Mouse (Mus musculus): ENCODE data around the gene Rps13.
A peak's percentile ranks its signal among the peaks of the same experiment; 100 is the strongest.
"Not testable (repeated sequence)": the region's sequence is repeated elsewhere in the genome, so short reads cannot be mapped to it uniquely, and the experiment has no call there.

The Rps13 gene

GRCm38 (mm10) chr7:116333713-116334668 lies at the start of gene Rps13:
Gene Rps13 (minus strand): TSS chr7:116334195.
- peak; percentile 94 for DNase-seq (ENCODE audit: low spot score)

DNA sequence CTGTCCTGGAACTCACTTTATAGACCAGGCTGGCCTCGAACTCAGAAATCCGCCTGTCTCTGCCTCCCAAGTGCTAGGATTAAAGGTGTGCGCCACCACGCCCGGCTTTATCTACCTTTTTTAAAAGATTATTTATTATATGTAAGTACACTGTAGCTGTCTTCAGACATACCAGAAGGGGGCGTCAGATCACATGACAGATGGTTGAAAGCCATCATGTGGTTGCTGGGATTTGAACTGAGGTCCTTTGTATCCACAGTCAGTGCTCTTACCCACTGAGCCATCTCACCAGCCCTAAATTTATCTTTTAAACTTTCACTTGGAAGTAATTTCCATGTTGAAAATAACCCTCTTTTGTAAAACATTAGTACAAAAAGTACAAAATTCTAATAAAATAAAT lies 45.2 kb upstream of the Rps13 start:
- not testable (repeated sequence) for DNase-seq (ENCODE audit: low spot score)

DNA sequence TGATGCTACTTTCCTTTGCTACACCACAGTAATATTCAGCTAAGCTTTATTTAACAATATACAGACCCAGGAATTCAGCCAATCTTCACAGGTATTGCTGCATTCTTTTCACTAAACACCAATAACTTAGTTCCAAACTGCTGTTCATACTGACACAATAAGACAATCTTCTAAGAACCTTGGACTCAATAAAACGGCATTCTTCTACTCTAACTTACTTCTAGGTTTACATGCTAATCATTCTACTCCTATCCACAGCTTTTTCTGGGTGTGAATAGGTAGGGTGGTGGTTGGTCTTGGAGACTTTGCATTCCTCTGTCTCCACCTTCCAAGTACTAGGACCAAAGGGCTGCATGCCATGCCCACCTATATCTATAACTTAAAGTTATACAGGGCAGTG lies 40.3 kb upstream of the Rps13 start:
- DNase-seq (ENCODE audit: low spot score): no peak

GRCm38 (mm10) chr7:116336226-116336625 lies 2.2 kb upstream of the Rps13 start:
- DNase-seq (ENCODE audit: low spot score): no peak

DNA sequence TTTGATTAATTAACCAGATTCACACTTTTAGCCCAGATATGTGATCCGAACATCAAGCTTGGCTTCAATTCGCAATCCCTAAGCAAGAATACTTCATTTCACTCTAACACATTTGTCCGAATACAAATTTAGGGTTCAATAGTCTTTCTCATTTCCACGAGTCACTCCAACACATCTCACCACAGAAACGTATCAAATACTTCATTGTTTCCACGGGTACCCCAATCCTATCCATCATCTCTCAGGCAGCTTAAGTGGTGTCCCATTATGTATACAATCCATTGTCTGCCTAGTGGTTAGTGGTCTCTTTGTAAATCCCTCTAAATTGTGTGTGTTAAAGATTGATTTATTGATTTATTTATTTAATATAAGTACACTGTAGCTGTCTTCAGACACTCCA lies 1.1 kb upstream of the Rps13 start:
- no peak for DNase-seq (ENCODE audit: low spot score)

- no peak for DNase-seq (ENCODE audit: low spot score)
These were observed 659 bp upstream of the Rps13 start for GRCm38 (mm10) chr7:116334669-116335038.

DNA sequence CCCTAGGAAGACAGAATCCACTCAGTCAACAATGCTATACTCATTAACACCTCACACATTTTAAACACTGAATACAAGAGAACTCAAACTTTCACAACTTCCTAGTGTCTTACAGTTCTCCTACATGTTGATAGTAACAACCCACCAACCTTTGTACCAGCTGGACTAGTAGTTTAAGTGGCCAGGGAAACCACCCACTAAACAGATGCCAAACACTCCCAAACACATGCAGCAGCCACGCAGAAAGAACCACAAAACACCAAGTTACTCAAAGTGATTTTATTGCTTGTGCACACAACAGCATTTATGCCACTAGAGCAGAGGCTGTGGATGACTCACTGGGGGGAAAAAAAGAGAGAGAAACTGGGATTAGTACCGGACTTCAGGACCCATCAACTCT lies 2.7 kb downstream of the Rps13 start:
- DNase-seq (ENCODE audit: low spot score): no peak

GRCm38 (mm10) chr7:116329858-116330257 lies 4.1 kb downstream of the Rps13 start:
- DNase-seq (ENCODE audit: low spot score): no peak

DNA sequence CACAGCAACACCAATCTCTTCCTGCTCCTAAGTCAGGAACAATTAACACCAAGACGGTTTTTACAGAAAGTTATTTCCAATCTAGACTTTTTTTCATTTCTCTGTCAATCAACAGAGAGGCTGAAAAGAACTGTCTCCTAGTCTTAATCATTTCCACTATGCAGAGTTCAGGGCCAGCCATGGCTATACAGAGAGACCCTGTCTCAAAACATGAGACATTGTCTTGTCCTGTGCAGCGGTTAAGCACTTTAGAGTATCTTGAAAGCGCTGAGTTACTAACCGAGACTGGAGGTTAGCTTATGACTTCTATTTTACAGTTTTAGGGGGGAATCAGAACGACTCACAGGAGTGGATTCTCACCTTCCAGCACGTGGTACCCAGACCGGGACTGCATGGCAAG lies 5.2 kb downstream of the Rps13 start:
- DNase-seq (ENCODE audit: low spot score): no peak

- no peak for DNase-seq (ENCODE audit: low spot score)
These were observed 6.1 kb downstream of the Rps13 start for GRCm38 (mm10) chr7:116327901-116328300.

DNA sequence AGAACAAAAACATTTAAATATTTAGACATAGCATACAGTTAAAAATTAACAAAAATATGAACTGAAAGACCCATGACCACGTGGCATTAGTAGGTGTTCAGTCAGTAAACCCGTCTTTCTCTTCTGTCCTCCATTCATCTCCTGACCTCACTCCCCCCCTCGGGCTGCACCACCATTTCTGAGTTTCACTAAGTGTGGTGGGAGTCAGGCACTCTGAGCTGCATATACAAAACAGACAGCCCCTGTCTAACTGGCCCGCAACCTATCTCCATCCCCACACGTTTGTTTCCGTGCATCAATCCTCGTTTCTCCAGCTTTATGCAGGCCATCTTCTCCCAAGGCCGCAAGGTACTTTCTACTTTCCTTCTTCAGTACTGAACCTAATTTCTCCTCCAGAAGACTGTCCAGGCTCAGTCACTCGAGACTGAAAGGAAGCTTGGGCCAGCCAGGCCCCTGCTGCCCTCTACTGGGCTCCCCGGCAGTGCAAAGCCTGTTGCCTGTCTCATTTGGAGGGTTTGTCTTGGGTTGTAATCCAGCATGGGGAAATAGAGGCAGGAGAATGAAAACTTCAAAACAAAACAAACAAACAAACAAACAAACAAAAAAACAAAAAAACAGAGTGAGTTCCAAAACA lies 10.5 kb downstream of the Rps13 start:
- DNase-seq (ENCODE audit: low spot score): no peak

GRCm38 (mm10) chr7:116309456-116309855 lies 24.5 kb downstream of the Rps13 start:
- no peak for DNase-seq (ENCODE audit: low spot score)

DNA sequence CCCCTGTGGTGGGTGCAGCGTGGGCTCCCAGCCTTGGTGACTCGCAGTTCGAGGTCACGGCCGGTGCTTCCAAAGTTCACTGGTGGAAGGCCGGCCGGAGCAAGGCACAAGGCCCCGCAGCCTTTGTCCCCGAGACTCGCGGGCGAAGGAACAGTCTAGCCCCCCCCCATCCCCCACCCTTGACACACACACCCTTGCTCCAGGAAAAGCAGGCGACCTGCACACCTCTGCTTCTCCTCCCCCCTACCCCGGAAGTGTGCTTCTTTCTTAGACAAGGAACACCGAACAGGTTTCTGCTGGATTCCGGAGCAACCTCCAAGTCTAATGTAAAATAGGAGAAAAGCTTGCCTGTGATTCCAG lies 25.4 kb downstream of the Rps13 start:
- no peak for DNase-seq (ENCODE audit: low spot score)

DNA sequence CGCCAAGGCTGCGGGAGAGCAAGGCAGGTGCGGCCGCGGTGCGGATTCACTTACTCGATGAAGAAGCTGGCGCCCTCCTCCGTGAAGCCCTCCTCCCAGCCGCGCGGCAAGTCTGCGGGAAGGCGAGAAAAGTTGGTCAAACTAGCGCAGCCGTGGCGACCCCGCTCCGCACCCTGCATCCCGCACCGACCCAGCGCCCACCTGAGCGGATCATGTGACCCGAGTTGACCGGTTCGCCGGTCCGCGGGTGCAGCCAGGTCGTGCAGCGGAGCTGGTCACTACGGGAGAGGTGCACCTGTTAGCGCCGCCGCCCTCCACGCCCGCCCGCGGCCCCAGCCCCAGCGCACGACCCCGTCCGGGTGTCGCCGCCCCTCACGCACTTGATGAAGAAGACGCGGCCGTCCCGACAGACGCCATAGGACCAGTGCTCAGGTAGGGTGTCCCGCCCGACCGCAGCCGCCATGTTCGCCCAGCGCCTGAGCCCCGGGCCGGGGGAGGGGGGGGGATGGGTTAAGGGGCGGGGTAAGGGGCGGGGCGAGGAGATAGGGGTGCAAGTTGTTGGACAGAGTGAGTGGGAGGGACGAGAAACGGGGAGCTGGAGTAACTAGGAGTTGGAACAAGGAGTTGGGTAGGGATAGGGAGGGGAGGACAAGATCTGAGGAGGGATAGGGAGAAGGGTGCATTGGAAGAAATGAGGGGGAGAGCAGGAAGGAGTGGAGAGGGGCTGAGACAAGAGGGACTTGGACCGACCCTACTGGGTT lies 25.9 kb downstream of the Rps13 start, which contains the start of gene Plekha7:
Gene Plekha7 (minus strand): TSS at position 506 of the 761 bp plus-strand sequence.
- DNase-seq (ENCODE audit: low spot score): no peak

- peak; percentile 46 for DNase-seq (ENCODE audit: low spot score)
These were observed 26.7 kb downstream of the Rps13 start for GRCm38 (mm10) chr7:116307099-116307870.

DNA sequence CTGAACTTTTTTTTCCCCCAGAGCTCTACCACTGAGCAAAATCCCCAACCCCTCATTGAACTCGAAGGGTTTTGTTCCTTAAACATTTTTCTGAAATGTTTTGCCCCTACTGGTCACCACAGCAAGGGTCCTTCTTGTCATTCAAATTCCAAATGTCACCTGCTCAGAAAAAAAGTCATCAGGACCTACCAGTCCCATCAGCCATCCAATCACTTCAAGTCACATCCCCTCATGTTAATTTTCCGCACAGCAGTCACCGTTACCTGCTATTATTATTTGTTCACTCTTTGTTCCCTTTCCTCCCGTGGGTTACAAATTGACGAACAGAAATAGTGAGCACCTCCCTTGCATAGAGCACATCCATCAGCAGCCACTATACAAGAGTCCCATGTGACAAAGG lies 27.4 kb downstream of the Rps13 start:
- DNase-seq (ENCODE audit: low spot score): no peak

DNA sequence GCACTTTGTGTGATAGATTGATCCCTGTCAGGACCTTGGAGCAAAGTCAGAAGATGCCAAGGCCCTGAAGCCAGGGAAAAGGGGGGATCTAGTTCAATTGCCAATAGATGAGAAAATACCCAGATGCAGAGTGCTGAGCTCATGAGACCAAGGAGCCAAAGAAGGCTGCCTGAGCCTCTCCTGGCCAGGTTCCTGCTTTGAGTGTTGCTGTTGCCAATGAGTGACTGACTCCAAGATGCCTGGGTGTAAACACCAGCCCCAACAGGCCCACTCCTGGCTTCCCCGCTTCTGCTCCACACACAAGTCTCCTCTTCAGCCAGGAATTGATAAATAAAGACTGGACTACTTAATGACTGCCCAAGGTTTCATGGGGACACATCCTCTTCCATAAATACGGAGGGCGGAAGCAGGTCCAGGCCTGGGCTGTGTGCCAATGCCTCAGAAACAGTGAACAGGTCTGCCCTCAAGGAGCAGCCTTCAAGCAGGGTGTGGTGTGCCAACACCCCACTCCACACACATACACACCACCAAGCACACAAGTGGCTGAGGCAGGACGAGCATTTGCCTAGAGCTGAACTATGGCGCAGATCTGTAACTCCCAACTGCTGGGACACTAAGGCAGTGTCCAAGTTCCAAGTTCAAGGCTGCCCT lies 32.2 kb downstream of the Rps13 start:
- DNase-seq (ENCODE audit: low spot score): no peak

GRCm38 (mm10) chr7:116301144-116301543 lies 32.9 kb downstream of the Rps13 start:
- no peak for DNase-seq (ENCODE audit: low spot score)

- no peak for DNase-seq (ENCODE audit: low spot score)
These were observed 35.1 kb downstream of the Rps13 start for GRCm38 (mm10) chr7:116298851-116299250.

DNA sequence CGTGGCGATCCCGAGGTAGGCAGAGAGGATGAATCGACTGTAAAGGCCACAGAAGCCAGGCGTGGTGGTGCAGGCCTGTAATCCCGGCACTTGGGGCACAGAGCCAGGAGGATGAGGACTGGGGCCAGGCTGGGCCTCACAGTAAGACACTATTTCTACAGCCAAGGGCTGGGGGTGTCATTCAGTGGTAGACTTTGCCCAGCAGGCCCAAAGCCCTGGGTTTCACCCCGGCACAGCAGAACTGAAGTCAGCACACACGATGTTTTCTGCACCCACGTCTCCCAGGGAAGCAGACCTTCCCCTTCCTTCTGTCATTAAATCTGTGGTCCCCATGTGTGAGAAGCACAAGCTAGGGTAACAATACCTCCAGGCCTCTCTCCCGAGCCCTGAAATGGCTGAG lies 35.6 kb downstream of the Rps13 start:
- DNase-seq (ENCODE audit: low spot score): no peak

DNA sequence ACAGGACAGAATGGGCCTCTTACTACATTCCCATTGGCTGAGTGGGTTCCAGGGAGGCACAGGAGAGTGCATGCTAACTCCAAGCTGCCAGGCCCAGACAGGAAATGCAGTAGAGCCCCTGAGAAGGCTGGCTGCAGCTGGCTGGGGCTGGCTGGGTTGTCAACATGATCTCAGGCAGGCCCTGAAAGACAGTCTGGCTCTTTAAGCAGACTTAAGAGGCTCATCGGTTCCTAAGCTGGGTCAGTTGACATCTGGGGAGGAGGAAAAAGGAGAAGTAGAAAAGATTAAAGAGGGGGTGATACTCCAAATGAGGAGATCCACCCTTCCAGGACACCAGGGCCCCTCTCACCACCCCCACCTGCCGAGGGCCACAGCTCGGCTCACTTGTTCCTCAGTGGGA lies 39.0 kb downstream of the Rps13 start:
- DNase-seq (ENCODE audit: low spot score): no peak
